Mouse (Mus musculus) cerebellum, adult 9-10 months (tissue): Measurements from ENCODE around the gene Cd300lf.

Source experiments
- DNase-seq: peaks from one replicate; pipeline ENCODE4 v3.0.0; 2022

Gene Cd300lf

GRCm38 (mm10) chr11:115071631-115072294 is 62.0 kb downstream of the Cd300lf start:
- no peak for DNase-seq

DNA sequence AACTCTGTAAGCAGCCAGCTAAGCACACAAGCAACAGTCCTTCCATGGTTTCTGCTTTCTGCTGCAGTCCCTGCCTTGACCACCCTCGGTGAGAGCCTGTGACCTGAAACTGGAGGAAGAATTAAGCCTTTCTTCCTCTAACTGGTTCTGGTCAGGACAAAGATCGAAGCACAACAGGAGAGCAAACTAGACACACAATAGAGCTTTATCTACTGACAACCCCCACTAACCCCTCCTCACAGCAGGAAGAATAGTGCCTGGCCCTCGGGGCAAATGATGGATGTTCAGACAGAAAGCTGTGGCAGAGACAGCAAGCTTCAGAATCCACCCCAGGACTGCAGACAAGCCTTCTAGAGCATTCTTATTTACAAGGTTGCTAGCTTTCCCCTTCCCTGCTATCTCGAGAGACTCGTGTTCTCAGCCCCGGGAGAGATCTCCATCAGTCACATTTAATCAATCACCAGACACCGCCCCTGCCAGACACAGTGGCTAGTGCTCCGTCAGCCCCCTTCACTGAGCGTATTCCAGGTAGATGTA is 62.7 kb downstream of the Cd300lf start:
- DNase-seq, result no peak

GRCm38 (mm10) chr11:115066768-115067167 is 67.0 kb downstream of the Cd300lf start:
- no peak for DNase-seq
